Mouse (Mus musculus): Measurements from ENCODE around the gene Il23a. TPM values are rescaled to one million over a fixed set of nuclear protein-coding genes. Genes with fewer than 3 reads are reported as not detected.

Il23a gene
- total and polyA plus RNA-seq, 3 experiments, result 0.32 to 3.6 (median 0.49) TPM

- Histone ChIP-seq H3K9me3 (replicated peaks; ENCODE audit: low read length) (no peaks in the 10 kb centered on the region), H3K27me3 (replicated peaks) (no peaks in the 10 kb centered on the region), H3K79me2 (replicated peaks; ENCODE audit: control insufficient read depth, extremely low read depth, insufficient read depth, poor library complexity, severe bottlenecking) (peaks cover 54% of the 10 kb centered on the region), H3K27ac (ENCODE audit: insufficient read depth, low read depth) (peak overlapping the region; percentile 66; the same call in 1 of the 2 replicates), H3K4me2 (ENCODE audit: insufficient read depth, low read depth, poor library complexity, severe bottlenecking) (peak overlapping the region; percentile 100), H3K9ac (ENCODE audit: insufficient read depth, low read depth) (peak overlapping the region; percentile 87), H3K4me1 (ENCODE audit: control insufficient read depth in 1 of 2, insufficient read depth in 2 of 2) (peaks cover 10 to 50% of the 10 kb centered on the region in 2 experiments), H3K4me3 (replicated peaks in 1 of 3; ENCODE audit: low read depth in 2 of 3, low read length in 2 of 3, poor library complexity in 1 of 3) (peak overlapping the region; percentile 76 to 94 (median 85)), H3K36me3 (replicated peaks in 1 of 2; ENCODE audit: control insufficient read depth in 1 of 2, insufficient read depth in 1 of 2, low read length in 1 of 2) (peaks cover 3 to 25% of the 10 kb centered on the region in 2 experiments)
- TF ChIP-seq BHLHE40 (IDR thresholded peaks at IDR 0.05; ENCODE audit: low read depth, low read length) (peak; percentile 73), USF2 (conservative IDR thresholded peaks at IDR 0.05; ENCODE audit: low read depth, low read length) (peak; percentile 82), RAD21 (IDR thresholded peaks at IDR 0.05; ENCODE audit: low read depth, low read length) (no peak), EP300 (IDR thresholded peaks at IDR 0.05; ENCODE audit: low read length) (no peak), SMC3 (IDR thresholded peaks at IDR 0.05; ENCODE audit: low read depth, low read length) (no peak), MAX (IDR thresholded peaks at IDR 0.05; ENCODE audit: low read length) (peak; percentile 22; the same call in 1 of the 2 replicates), MAZ (IDR thresholded peaks at IDR 0.05; ENCODE audit: low read depth, low read length) (no peak), USF1 (IDR thresholded peaks at IDR 0.05; ENCODE audit: low read depth, low read length) (peak; percentile 81), TBP (conservative IDR thresholded peaks at IDR 0.05; ENCODE audit: low read depth, low read length) (0 out of 2 replicates have a peak, but pooled peaks have one; percentile 23)
- in situ Hi-C loops (cut with MboI; ENCODE audit: low pct_ligation_motif_present, low pct_unique_long_range_greater_than_20kb, low sequenced_read_pairs), result no loop called here
- dilution Hi-C loops (cut with MboI; ENCODE audit: extremely low pct_ligation_motif_present, extremely low pct_unique_long_range_greater_than_20kb, low sequenced_read_pairs), result no loop called here
- peak; percentile 66 for DNase-seq (ENCODE audit: extremely low read depth)
These were observed 39.9 kb upstream of the Il23a start for GRCm38 (mm10) chr10:128338415-128338814.

- H3K4me2 ChIP-seq (ENCODE audit: insufficient read depth, low read depth, poor library complexity, severe bottlenecking), result peak within 1 kb of the TSS; percentile 100
- H3K36me3 ChIP-seq (replicated peaks in 1 of 2; ENCODE audit: control insufficient read depth in 1 of 2, insufficient read depth in 1 of 2, low read length in 1 of 2), result peaks cover 3 to 21% of the 10 kb centered on the region in 2 experiments
- no peaks in the 10 kb centered on the region for H3K9me3 ChIP-seq (replicated peaks; ENCODE audit: low read length)
- H3K4me1 ChIP-seq (ENCODE audit: control insufficient read depth in 1 of 2, insufficient read depth in 2 of 2), result peaks cover 10 to 43% of the 10 kb centered on the region in 2 experiments
- dilution Hi-C loops (cut with MboI; ENCODE audit: extremely low pct_ligation_motif_present, extremely low pct_unique_long_range_greater_than_20kb, low sequenced_read_pairs), result no loop called here
- peak within 1 kb of the TSS; percentile 87 for H3K9ac ChIP-seq (ENCODE audit: insufficient read depth, low read depth)
- peak; percentile 98 for DNase-seq (ENCODE audit: extremely low read depth)
- H3K27me3 ChIP-seq (replicated peaks), result no peaks in the 10 kb centered on the region
- H3K4me3 ChIP-seq (replicated peaks in 1 of 3; ENCODE audit: low read depth in 2 of 3, low read length in 2 of 3, poor library complexity in 1 of 3), result peak within 1 kb of the TSS; percentile 85 to 94 (median 94)
- in situ Hi-C loops (cut with MboI; ENCODE audit: low pct_ligation_motif_present, low pct_unique_long_range_greater_than_20kb, low sequenced_read_pairs), result no loop called here
- H3K79me2 ChIP-seq (replicated peaks; ENCODE audit: control insufficient read depth, extremely low read depth, insufficient read depth, poor library complexity, severe bottlenecking), result peaks cover 45% of the 10 kb centered on the region
- H3K27ac ChIP-seq (ENCODE audit: insufficient read depth, low read depth), result peak within 1 kb of the TSS; percentile 89
- TF ChIP-seq BHLHE40 (IDR thresholded peaks at IDR 0.05; ENCODE audit: low read depth, low read length) (no peak), SMC3 (IDR thresholded peaks at IDR 0.05; ENCODE audit: low read depth, low read length) (no peak), MXI1 (IDR thresholded peaks at IDR 0.05; ENCODE audit: low read depth, low read length) (peak; percentile 86), USF1 (IDR thresholded peaks at IDR 0.05; ENCODE audit: low read depth, low read length) (no peak), GABPA (IDR thresholded peaks at IDR 0.05; ENCODE audit: insufficient replicate concordance, low read depth, low read length) (peak; percentile 54; the same call in 1 of the 2 replicates), SIN3A (IDR thresholded peaks at IDR 0.05; ENCODE audit: low read length) (no peak; the same call in none of the 2 replicates), TCF12 (IDR thresholded peaks at IDR 0.05; ENCODE audit: low read depth, low read length) (peak; percentile 64; the same call in 1 of the 2 replicates), MAX (IDR thresholded peaks at IDR 0.05; ENCODE audit: low read length) (peak; percentile 97), ZC3H11A (IDR thresholded peaks at IDR 0.05; ENCODE audit: low read depth, low read length) (no peak), ELF1 (IDR thresholded peaks at IDR 0.05; ENCODE audit: low read depth, low read length) (peak; percentile 78), E2F4 (IDR thresholded peaks at IDR 0.05; ENCODE audit: insufficient replicate concordance, low read depth, low read length) (no peak), NRF1 (IDR thresholded peaks at IDR 0.05; ENCODE audit: low read depth, low read length) (0 out of 2 replicates have a peak, but pooled peaks have one; percentile 20), IRF4 (IDR thresholded peaks at IDR 0.05; ENCODE audit: low read depth, low read length) (no peak; the same call in 1 of the 2 replicates), NELFE (IDR thresholded peaks at IDR 0.05; ENCODE audit: low read depth, low read length) (peak; percentile 69), CTCF (conservative IDR thresholded peaks at IDR 0.05 in 1 of 2, IDR thresholded peaks at IDR 0.05 in 1 of 2; ENCODE audit: low read depth in 2 of 2, low read length in 2 of 2) (no peak), MEF2A (IDR thresholded peaks at IDR 0.05; ENCODE audit: borderline replicate concordance, low read depth, low read length) (no peak; the same call in 1 of the 2 replicates), EP300 (IDR thresholded peaks at IDR 0.05; ENCODE audit: low read length) (no peak), MYC (IDR thresholded peaks at IDR 0.05; ENCODE audit: low read depth, low read length) (peak; percentile 83), POLR2A (IDR thresholded peaks at IDR 0.05; ENCODE audit: low read depth, low read length) (peak; percentile 88), RCOR1 (conservative IDR thresholded peaks at IDR 0.05; ENCODE audit: low read depth, low read length) (no peak), RAD21 (IDR thresholded peaks at IDR 0.05; ENCODE audit: low read depth, low read length) (no peak), PAX5 (IDR thresholded peaks at IDR 0.05; ENCODE audit: low read length) (no peak), HCFC1 (IDR thresholded peaks at IDR 0.05; ENCODE audit: low read depth, low read length) (peak; percentile 77), ZKSCAN1 (IDR thresholded peaks at IDR 0.05; ENCODE audit: borderline replicate concordance, low read depth, low read length) (no peak), CHD2 (IDR thresholded peaks at IDR 0.05; ENCODE audit: low read length) (no peak), POLR2AphosphoS2 (IDR thresholded peaks at IDR 0.05; ENCODE audit: low read depth, low read length) (0 out of 2 replicates have a peak, but pooled peaks have one; percentile 42)
These were observed 39.0 kb upstream of the Il23a start, which contains the start of gene Cs for GRCm38 (mm10) chr10:128337306-128338181. Gene Cs, plus strand, starts transcription at chr10:128337734.
